Mouse (Mus musculus): ENCODE data around the gene Eml4.

DNA sequence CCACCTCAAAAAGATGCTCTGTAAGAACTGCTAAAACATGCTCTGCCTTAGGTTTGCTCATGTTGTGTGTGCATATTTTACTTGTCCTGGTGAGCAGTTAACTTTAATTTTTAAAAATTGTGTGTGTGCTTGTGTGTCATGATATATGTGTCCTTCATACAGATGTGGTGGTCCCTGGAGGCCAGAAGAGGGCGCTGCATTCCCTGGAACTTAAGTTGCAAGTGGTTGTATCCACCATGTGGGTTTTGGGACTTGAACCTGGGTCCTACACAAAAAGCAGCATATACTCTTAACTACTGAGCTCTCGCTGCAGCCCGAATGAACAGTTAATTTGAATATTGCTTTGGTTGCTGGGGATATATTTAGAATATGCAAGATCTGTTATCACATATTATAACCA lies 36.4 kb downstream of the Eml4 start:
- TF ChIP-seq GATA1 (IDR thresholded peaks at IDR 0.05; ENCODE audit: borderline replicate concordance, low read length) (no peak), FLI1 (IDR thresholded peaks at IDR 0.05; ENCODE audit: low read length) (no peak)

Data from megakaryocyte, embryonic 14.5 days (primary cell).